Mouse (Mus musculus) midbrain, embryonic 13.5 days (tissue): ENCODE measurements around the gene Bend4. TPM values are rescaled to one million over a fixed set of nuclear protein-coding genes. Genes with fewer than 3 reads are reported as not detected.

Experiments
- ATAC-seq: fragments of 200-750 bp; cut with Nextera tagmentation; 2 replicates; pipeline ENCODE4 v1.8.0; 2017; ENCODE audit warnings: mild to moderate bottlenecking, moderate TSS enrichment, moderate library complexity
- H3K27ac ChIP-seq: fragments of 300-500 bp; sonication (generic); 2 replicates; pipeline ENCODE4 v1.5.1; 2015; ENCODE audit warnings: inconsistent platforms, mild to moderate bottlenecking, moderate library complexity
- H3K27me3 ChIP-seq: fragments of 300-500 bp; sonication (generic); 2 replicates; pipeline ENCODE4 v1.6.1; 2015; ENCODE audit warnings: mild to moderate bottlenecking, inconsistent platforms
- H3K36me3 ChIP-seq: fragments of 300-500 bp; sonication (generic); 2 replicates; pipeline ENCODE4 v1.6.1; 2015; ENCODE audit warnings: mild to moderate bottlenecking, inconsistent platforms
- H3K4me1 ChIP-seq: fragments of 300-500 bp; sonication (generic); replicated peaks from 2 replicates; pipeline ENCODE4 v1.6.1; 2015; ENCODE audit warnings: inconsistent platforms
- H3K4me2 ChIP-seq: fragments of 300-500 bp; sonication (generic); replicated peaks from 2 replicates; pipeline ENCODE4 v1.6.1; 2015; ENCODE audit warnings: moderate library complexity, mild to moderate bottlenecking, inconsistent platforms
- H3K4me3 ChIP-seq: fragments of 300-500 bp; sonication (generic); replicated peaks from 2 replicates; pipeline ENCODE4 v1.5.1; 2015; ENCODE audit warnings: mild to moderate bottlenecking, inconsistent platforms
- H3K9ac ChIP-seq: fragments of 300-500 bp; sonication (generic); replicated peaks from 2 replicates; pipeline ENCODE4 v1.6.1; 2015; ENCODE audit warnings: mild to moderate bottlenecking, inconsistent platforms
- H3K9me3 ChIP-seq: fragments of 300-500 bp; sonication (generic); 2 replicates; pipeline ENCODE4 v1.6.1; 2016; ENCODE audit warnings: mild to moderate bottlenecking, inconsistent platforms
- WGBS: fragments of 180-500 bp; shearing (Covaris S2); methylation state at CpG from one replicate; pipeline ENCODE4 v1.1.7; 2015; 5-methylcytosine and 5-hydroxymethylcytosine counted together
- polyA plus RNA-seq: library from polyadenylated mRNA; unstranded; fragments of >200 nt; fragmentation: Nextera tagmentation; extraction: Ambion mirVana; gene quantifications from 2 replicates; pipeline ENCODE4 v1.2.1, GENCODE M21; 2015

Gene Bend4
- polyA plus RNA-seq, 1 experiment from 2014 or later = 10.3 TPM

- 92% methylated on average over 4 of the region's 4 CpGs for WGBS
- H3K27ac ChIP-seq = no peak overlapping the region
- no peaks in the 10 kb centered on the region for H3K27me3 ChIP-seq
- no peaks in the 10 kb centered on the region for H3K4me1 ChIP-seq
- H3K9ac ChIP-seq = no peak overlapping the region
- H3K4me2 ChIP-seq = no peak overlapping the region
- no peak for ATAC-seq
- no peak overlapping the region for H3K4me3 ChIP-seq
- H3K9me3 ChIP-seq = no peaks in the 10 kb centered on the region
- peaks cover 10% of the 10 kb centered on the region for H3K36me3 ChIP-seq
Measured at GRCm38 (mm10) chr5:67410426-67410825, 17.7 kb downstream of the Bend4 start.

DNA sequence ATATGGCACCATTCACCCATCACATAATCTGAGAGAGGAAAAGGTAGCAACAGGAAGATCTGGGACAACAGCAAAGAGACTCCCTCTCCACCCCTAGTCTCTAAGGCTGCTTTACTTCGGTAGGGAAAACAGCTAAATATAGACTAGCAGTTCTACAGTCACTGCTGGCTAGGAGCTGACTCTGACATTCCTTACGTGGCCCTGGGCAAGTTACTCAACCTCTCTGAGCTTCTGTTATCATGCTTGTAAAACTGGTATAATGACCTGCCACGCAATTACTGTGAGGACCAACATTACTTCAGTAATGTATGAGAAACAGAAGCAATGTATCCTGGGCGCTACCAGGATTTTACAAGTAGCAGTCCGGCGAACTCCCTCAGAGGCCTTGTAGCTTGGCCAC lies 19.7 kb downstream of the Bend4 start:
- ATAC-seq = no peak
- WGBS = 95% methylated on average over 6 of the region's 6 CpGs
- Histone ChIP-seq H3K27me3 (no peaks in the 10 kb centered on the region), H3K9ac (no peak overlapping the region), H3K36me3 (peaks cover 11% of the 10 kb centered on the region), H3K4me3 (no peak overlapping the region), H3K9me3 (no peaks in the 10 kb centered on the region), H3K27ac (no peak overlapping the region), H3K4me1 (no peaks in the 10 kb centered on the region), H3K4me2 (no peak overlapping the region)

- no peak for ATAC-seq
- Histone ChIP-seq H3K36me3 (peaks cover 7% of the 10 kb centered on the region), H3K4me3 (no peak overlapping the region), H3K4me2 (no peak overlapping the region), H3K9ac (no peak overlapping the region), H3K27ac (no peak overlapping the region), H3K4me1 (no peaks in the 10 kb centered on the region; the same call in 1 of the 2 replicates), H3K9me3 (no peaks in the 10 kb centered on the region), H3K27me3 (no peaks in the 10 kb centered on the region)
- 91% methylated on average over 9 of the region's 9 CpGs for WGBS
Measured at GRCm38 (mm10) chr5:67404919-67405318, 23.2 kb downstream of the Bend4 start.

- H3K9ac ChIP-seq = no peak overlapping the region
- H3K4me2 ChIP-seq = no peak overlapping the region
- no peaks in the 10 kb centered on the region; the same call in 1 of the 2 replicates for H3K4me1 ChIP-seq
- no peak overlapping the region for H3K4me3 ChIP-seq
- no peak overlapping the region for H3K27ac ChIP-seq
- no peaks in the 10 kb centered on the region for H3K9me3 ChIP-seq
- 85% methylated on average over 7 of the region's 7 CpGs for WGBS
- ATAC-seq = no peak
- no peaks in the 10 kb centered on the region for H3K27me3 ChIP-seq
- peaks cover 7% of the 10 kb centered on the region for H3K36me3 ChIP-seq
Measured at GRCm38 (mm10) chr5:67404380-67404779, 23.7 kb downstream of the Bend4 start.

- H3K27me3 ChIP-seq = no peaks in the 10 kb centered on the region
- H3K9ac ChIP-seq = no peak overlapping the region
- no peaks in the 10 kb centered on the region; the same call in 1 of the 2 replicates for H3K4me1 ChIP-seq
- H3K27ac ChIP-seq = no peak overlapping the region
- H3K4me2 ChIP-seq = no peak overlapping the region
- no peak overlapping the region for H3K4me3 ChIP-seq
- H3K36me3 ChIP-seq = peaks cover 22% of the 10 kb centered on the region
- no peak; the same call in 1 of the 2 replicates for ATAC-seq
- 77% methylated on average over 9 of the region's 9 CpGs for WGBS
- no peaks in the 10 kb centered on the region for H3K9me3 ChIP-seq
Measured at GRCm38 (mm10) chr5:67401612-67402011, 26.5 kb downstream of the Bend4 start.

DNA sequence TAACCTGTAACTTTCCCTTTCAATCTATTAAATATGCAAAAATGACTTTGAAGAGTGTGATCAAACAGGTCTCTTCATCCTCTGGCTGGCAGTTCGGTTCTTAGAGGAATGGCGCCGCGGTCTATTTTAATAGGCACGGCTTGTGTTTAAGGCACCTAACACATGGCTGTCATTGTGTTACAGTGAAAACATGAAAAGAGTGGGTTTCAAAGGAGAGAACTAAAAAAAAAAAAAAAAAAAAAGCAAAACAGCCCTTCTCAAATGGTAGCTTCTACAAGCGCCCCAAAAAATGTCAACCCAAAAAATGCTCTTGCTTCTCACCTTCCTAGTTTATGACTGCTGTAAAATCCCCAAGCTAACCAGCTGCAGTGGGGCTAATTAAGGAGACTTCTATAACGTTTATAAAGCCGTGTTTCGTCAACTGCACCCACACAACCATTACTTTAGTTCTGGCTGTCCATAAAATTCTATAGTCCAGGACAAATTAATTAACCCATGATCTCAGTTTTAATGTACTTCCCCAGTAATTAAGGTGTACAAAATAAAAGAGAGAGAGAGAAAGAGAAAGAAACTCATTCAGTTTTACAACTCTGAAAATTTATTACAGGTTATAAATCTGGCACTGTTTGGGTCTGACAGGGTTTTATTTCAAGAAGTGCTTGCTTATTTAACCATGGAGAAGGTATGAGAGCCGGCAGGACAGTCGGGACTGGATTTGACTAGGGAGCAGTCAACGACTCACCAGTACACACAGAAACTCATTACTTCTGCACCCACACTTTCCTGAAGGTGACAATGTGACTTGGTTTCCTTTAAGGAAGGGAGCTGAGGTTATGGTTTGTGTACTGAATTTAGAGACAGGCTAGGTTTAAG lies 27.3 kb downstream of the Bend4 start:
- Histone ChIP-seq H3K9me3 (no peaks in the 10 kb centered on the region), H3K27me3 (no peaks in the 10 kb centered on the region), H3K27ac (no peak overlapping the region), H3K4me1 (no peaks in the 10 kb centered on the region; the same call in 1 of the 2 replicates), H3K4me2 (no peak overlapping the region), H3K9ac (no peak overlapping the region), H3K36me3 (peaks cover 22% of the 10 kb centered on the region), H3K4me3 (no peak overlapping the region)
- 0 out of 2 replicates have a peak, but pooled peaks have one; percentile 19 for ATAC-seq
- 74% methylated on average over 12 of the region's 12 CpGs for WGBS

GRCm38 (mm10) chr5:67399876-67400607 lies 28.1 kb downstream of the Bend4 start:
- Histone ChIP-seq H3K4me3 (no peak overlapping the region), H3K9ac (no peak overlapping the region), H3K9me3 (no peaks in the 10 kb centered on the region), H3K4me2 (peak overlapping the region; percentile 21), H3K27ac (0 out of 2 replicates have a peak overlapping the region, but pooled peaks have one; percentile 20), H3K4me1 (no peaks in the 10 kb centered on the region; the same call in 1 of the 2 replicates), H3K27me3 (no peaks in the 10 kb centered on the region), H3K36me3 (peaks cover 21% of the 10 kb centered on the region)
- peak; percentile 41; the same call in 1 of the 2 replicates for ATAC-seq
- WGBS = 67% methylated on average over 28 of the region's 28 CpGs

GRCm38 (mm10) chr5:67397186-67397585 lies 30.9 kb downstream of the Bend4 start:
- H3K9ac ChIP-seq = no peak overlapping the region
- H3K4me3 ChIP-seq = no peak overlapping the region
- H3K36me3 ChIP-seq = peaks cover 15% of the 10 kb centered on the region
- H3K27me3 ChIP-seq = no peaks in the 10 kb centered on the region
- ATAC-seq = no peak
- no peak overlapping the region for H3K27ac ChIP-seq
- no peaks in the 10 kb centered on the region for H3K9me3 ChIP-seq
- H3K4me1 ChIP-seq = no peaks in the 10 kb centered on the region; the same call in 1 of the 2 replicates
- no peak overlapping the region for H3K4me2 ChIP-seq
- 88% methylated on average over 14 of the region's 14 CpGs for WGBS

DNA sequence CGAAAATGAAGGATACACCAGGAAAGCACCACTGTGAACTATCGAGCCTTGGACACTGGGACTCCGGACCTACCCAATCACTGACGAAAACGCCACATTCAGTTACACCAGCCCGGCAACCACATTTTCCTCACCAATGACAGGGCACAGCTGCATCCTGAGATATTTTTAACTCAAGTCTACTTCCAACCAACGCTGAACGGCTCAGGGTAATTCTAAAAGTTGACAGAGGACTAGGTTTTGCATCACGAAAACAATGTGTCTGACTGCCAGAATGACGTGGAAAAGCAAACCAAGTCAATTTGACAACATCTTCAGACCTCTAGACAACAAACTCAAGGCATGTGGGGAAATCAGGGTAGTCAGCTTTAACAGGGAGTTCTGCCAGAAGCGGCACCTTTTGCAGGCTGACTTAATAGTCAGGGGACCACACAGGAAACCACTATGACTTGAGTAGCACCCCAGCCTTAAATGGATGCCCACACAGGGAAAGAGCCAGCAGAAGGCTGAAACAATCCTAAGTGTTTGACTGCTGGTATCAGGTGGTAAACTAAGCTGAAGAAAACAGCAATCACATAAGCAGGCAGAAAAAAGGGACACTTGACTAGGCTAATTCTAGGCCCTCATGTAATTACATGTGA lies 32.8 kb downstream of the Bend4 start:
- H3K27ac ChIP-seq = no peak overlapping the region
- no peak overlapping the region for H3K4me3 ChIP-seq
- H3K4me2 ChIP-seq = no peak overlapping the region
- H3K9me3 ChIP-seq = no peaks in the 10 kb centered on the region
- ATAC-seq = no peak
- H3K27me3 ChIP-seq = no peaks in the 10 kb centered on the region
- H3K36me3 ChIP-seq = peaks cover 15% of the 10 kb centered on the region
- H3K4me1 ChIP-seq = no peaks in the 10 kb centered on the region; the same call in 1 of the 2 replicates
- WGBS = 91% methylated on average over 11 of the region's 11 CpGs
- H3K9ac ChIP-seq = no peak overlapping the region

- Histone ChIP-seq H3K27me3 (no peaks in the 10 kb centered on the region), H3K36me3 (peaks cover 15% of the 10 kb centered on the region), H3K4me3 (no peak overlapping the region), H3K9ac (no peak overlapping the region), H3K9me3 (no peaks in the 10 kb centered on the region), H3K4me1 (no peaks in the 10 kb centered on the region), H3K4me2 (no peak overlapping the region), H3K27ac (no peak overlapping the region)
- WGBS = 91% methylated on average over 6 of the region's 6 CpGs
- ATAC-seq = no peak
Measured at GRCm38 (mm10) chr5:67393951-67394350, 34.2 kb downstream of the Bend4 start.

DNA sequence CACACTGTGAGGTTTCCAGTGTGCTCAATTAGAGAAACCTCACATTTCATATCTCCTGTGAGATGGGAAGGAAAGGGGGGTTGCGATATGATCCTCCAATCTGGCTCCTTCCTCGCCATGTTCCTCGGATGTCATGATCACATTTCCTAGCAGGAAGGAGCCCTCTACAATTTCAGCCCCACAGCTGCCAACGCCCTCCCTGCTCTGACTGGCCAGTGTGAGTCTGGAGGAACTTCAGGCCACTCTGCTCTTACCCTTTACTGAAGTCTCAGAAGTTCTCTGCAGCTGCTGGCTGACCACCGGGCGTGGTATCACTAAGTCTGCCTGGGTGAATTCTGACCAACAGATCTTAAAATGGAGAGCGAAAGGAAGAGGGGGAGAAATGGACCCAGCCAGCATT lies 45.6 kb downstream of the Bend4 start:
- 97% methylated on average over 7 of the region's 7 CpGs for WGBS
- no peak overlapping the region for H3K9ac ChIP-seq
- no peak overlapping the region for H3K4me3 ChIP-seq
- H3K36me3 ChIP-seq = peaks cover 3% of the 10 kb centered on the region; the same call in 1 of the 2 replicates
- H3K27me3 ChIP-seq = no peaks in the 10 kb centered on the region
- H3K27ac ChIP-seq = no peak overlapping the region
- no peaks in the 10 kb centered on the region for H3K4me1 ChIP-seq
- no peak for ATAC-seq
- no peak overlapping the region for H3K4me2 ChIP-seq
- no peaks in the 10 kb centered on the region for H3K9me3 ChIP-seq

GRCm38 (mm10) chr5:67381690-67382089 lies 46.4 kb downstream of the Bend4 start:
- H3K27me3 ChIP-seq = no peaks in the 10 kb centered on the region
- H3K4me3 ChIP-seq = no peak overlapping the region
- H3K4me1 ChIP-seq = no peaks in the 10 kb centered on the region
- peak; percentile 79 for ATAC-seq
- H3K4me2 ChIP-seq = no peak overlapping the region
- H3K9ac ChIP-seq = no peak overlapping the region
- no peak overlapping the region for H3K27ac ChIP-seq
- 48% methylated on average over 2 of the region's 2 CpGs for WGBS
- H3K9me3 ChIP-seq = no peaks in the 10 kb centered on the region
- H3K36me3 ChIP-seq = peaks cover 3% of the 10 kb centered on the region; the same call in 1 of the 2 replicates
